Mouse (Mus musculus) layer of hippocampus, postnatal 14 days (tissue): ENCODE data around the gene Grik4. TPM values are rescaled to one million over a fixed set of nuclear protein-coding genes. Genes with fewer than 3 reads are reported as not detected.

ENCODE experiments used
- DNase-seq, 2 experiments: peaks; one replicate each; pipeline ENCODE4 v3.0.0; 2021 to 2022; ENCODE audit warnings: low spot score in 2 of 2, mixed read lengths in 1 of 2
- microRNA-seq, 2 experiments: library from miRNA; unstranded; fragments of <30 nt; microRNA quantifications; one replicate each; pipeline ENCODE4 v1.2.0; 2021
- total RNA-seq, 2 experiments: library from RNA; stranded (reverse); gene quantifications; 2 replicates each; pipeline ENCODE4 v1.2.3; 2021

Grik4 gene
- total RNA-seq, 2 experiments from 2014 or later = 67.1 to 71.4 TPM

DNA sequence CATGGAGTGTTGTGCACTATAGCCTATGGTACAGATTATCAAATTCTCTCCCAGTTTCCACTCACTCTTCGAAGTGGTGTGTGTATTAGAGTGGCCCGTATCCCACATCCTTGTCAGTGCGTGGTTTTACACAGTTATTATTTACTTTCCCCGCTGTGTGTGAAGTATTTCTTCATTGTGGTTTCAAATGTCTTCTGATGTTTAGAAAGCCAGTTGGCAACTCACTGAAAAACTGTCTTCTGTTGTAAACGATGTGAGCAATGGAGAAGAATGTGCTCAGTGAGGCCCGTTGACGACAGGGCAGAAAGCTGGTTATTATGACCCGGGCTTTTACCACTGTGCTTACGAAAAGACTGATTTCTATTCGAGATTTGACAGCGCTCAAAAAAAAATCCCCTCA lies 439.7 kb downstream of the Grik4 start:
- DNase-seq = no peak

GRCm38 (mm10) chr9:42503709-42504108 lies 440.6 kb downstream of the Grik4 start:
- DNase-seq = no peak

DNA sequence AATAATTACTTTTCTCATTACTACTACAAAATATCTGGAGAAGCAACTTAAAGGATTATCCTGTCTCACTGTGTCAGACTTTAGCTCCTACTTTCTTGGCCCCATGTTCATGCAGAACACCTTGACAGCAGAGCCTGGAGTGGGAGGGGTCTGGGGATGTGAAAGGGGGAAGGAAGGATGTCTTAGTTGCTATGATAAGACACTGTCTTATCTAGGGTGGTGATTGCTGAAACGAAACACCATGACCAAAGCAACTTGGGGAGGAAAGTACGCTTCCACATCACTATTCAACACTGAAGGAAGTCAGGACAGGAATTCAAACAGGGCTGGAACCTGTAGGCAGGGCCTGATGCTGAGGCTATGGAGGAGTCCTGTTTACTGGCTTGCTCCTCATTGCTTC lies 448.0 kb downstream of the Grik4 start:
- DNase-seq = no peak

- peak; percentile 55 to 90 for DNase-seq
Measured at GRCm38 (mm10) chr9:42491780-42492179, 452.5 kb downstream of the Grik4 start.

DNA sequence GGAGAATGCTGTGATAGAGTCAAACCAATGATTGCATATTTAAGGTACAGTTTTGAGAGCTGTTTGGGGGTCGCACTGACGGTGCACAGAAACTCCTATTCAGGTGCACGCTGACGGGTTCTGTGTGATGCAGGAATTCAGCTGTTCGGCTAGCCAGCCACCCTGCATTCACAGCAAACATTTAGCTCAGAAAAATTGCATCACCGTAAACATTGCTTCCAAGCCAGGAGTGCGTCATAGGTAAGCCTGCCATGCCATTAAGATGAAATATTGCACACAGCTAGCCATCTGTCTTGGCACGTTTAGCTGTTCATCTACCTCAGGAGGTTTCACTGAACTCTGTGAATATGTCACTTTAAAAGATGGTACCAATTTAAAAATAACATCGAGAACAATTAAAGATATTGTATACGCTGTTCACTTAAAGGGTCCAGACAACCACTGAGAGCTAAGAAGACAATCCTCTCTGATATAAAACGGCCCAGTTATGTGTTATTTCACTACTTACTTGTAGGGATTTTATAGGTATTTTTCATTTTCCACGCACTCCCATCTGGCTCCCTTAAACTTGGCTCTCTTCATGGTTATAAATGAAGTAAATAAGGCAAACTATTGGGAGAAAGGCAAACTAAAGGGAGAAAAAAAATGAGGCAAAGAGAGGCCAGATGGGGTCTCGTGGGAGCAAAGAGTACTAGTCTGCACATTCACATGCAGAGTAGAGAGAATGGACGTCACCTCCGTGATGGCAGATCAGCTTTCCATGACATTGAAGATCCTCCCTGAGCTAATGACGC lies 453.5 kb downstream of the Grik4 start:
- DNase-seq = peak in 1 of 2 experiments; percentile 70

DNA sequence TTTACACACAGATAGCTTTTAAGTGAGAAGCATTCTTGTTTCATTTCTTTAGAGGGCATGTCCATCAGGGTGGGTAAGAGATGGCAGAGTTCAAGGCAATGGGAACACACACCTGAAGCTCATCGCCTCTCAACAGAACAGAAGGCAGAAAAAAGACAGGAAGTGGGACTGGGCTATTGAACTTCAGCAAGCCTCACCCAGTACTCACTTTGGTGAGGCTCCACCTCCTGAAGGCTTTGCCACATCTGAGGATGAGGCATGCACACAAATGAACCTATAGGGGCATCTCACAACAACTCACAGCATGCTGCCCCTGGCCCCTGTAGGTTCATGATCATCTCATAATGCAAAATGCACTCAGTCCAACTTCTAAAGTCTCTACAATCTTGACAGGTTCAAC lies 456.2 kb downstream of the Grik4 start:
- no peak for DNase-seq

DNA sequence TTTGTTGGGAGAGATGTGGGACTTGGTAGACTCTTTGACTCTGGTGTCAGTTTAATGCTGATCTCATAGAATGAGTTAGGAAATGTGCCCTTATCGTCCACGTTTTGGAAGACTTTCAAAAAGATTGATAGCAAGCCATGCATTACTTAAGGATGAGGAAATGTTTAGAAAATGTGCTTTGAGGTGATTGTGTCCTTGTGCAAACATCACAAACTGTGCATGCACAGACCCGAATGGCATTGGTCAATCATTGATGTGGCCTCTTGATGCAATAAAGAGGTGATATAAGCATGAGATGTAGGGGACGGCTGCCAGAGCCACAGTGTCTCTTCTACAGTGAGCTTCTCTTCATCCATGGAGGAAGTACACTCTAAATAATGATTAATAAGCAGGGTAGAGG lies 457.4 kb downstream of the Grik4 start:
- DNase-seq = no peak

DNA sequence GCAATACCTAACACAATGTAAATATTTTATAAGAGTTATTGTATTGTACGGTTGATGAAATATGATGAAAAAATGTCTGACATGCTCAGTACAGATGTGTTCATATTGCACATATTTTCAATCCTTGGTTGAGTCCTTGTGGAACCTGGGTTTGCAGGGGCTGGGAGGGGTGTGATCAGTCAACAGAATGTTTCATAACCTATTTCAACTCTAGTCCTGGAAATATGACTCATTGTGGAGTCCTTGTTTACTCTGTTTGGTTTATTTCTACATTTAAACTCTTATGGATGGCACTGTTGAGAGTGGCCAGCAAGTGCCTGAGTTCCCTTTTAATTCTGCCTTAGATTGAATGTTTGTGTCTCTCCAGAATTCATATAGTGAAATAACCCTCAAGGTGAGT lies 459.6 kb downstream of the Grik4 start:
- DNase-seq = no peak

DNA sequence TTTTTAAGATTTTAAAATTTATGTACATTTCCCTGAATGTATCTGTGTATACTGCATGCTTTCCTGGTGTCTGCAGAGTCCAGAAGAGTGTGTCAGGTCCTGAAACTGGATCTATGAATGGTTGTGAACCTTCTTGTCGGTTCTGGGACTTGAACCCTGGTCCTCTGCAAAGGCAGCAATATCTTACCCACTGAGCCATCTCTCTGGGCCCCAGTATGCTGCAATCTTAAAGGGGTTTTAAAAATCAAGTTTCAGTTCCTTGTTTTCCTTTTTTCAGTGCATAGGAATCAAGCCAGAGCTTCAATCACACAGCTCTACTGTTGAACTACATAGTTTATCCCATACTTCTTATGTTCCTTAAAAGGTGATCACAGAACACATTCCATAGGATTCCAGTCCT lies 461.3 kb downstream of the Grik4 start:
- DNase-seq = no peak

GRCm38 (mm10) chr9:42476166-42476565 lies 468.1 kb downstream of the Grik4 start:
- DNase-seq = no peak

DNA sequence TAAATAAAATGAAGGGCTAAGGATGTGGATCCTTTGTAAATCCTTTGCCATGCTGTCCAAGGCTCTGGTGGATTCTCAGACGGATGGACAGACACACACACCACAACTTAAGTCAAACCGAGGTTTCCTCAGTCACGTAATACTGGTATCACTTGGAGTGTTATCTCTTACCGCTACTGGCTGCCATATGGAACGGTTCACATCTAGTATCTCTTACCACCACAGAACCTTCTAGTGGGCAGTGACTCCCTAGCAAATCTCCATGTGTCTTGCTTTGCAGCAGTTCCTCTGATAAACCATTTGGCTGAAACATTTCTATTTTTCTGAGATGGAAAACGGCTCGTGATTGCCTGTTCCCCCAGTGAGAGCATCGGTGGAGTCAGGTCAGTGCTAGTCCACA lies 470.0 kb downstream of the Grik4 start:
- no peak for DNase-seq

GRCm38 (mm10) chr9:42471921-42472747 lies 472.2 kb downstream of the Grik4 start:
- peak; percentile 86 to 94 for DNase-seq

GRCm38 (mm10) chr9:42471214-42471613 lies 473.1 kb downstream of the Grik4 start:
- DNase-seq = peak in 1 of 2 experiments; percentile 62

DNA sequence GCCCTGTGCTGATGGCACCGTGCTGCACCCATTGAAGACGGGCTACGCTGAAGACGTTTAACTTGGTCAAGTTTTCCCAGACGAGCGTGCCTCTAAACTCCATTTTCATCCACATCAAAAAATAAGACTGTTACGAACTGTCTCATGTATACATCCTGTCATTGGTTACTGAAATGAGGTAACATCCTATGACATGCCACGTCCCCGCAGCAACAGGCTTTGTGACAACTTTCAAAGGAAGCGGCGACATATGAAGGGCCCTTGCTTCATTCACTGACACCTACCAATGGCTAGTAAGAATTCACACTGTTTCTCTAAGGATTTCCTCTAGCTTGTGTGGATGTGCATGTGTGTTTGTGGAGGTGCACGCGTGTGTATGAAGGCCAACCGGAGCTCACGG lies 475.0 kb downstream of the Grik4 start:
- DNase-seq = no peak

DNA sequence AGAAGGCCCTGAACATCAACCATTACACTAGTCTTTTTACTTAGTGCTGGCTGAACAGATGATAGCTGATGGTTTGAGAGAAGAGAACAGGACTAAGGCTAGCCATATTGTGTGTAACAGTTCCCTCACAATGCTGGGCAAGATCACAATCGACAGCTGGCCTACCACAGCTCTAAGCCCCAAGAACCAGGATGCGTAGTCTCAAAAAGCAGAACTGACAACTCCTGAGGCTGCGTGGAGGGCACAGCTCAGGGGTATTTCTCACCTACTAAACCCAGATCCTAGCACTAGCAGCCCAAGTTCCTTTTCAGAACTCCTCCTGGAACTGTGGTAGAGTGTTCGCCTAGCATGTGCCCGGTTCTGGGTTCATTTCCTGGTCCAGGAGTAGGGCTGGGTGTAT lies 475.9 kb downstream of the Grik4 start:
- no peak for DNase-seq

Small RNAs within 50 kb of the gene (microRNA-seq; reads per million reads assigned to microRNA genes)
- gene Gm27509 = 0 reads per million in 2 experiments

Other genes with a start within 250 kb of the Grik4 start
- gene Arhgef12, start 162.7 kb upstream of the Grik4 start, total RNA-seq = 100 to 1,000 TPM; 151 to 163 TPM
- 10 to 100 TPM; 19.9 TPM for gene Tmem136, start 172.1 kb upstream of the Grik4 start, total RNA-seq